Mouse (Mus musculus): ENCODE measurements at regions not wholly inside any gene's neighbourhood (a gene's known extent, or its start where the extent isn't known, plus 50 kb on each side); places are given as distances from the start of the nearest gene placed in this dataset.

- H3K27ac ChIP-seq (ENCODE audit: low read depth, low read length): no peak overlapping the region
- no peak overlapping the region for H3K4me3 ChIP-seq (ENCODE audit: low read depth, low read length)
- H3K9me3 ChIP-seq (ENCODE audit: control insufficient read depth): no peaks in the 10 kb centered on the region
- H3K4me1 ChIP-seq (replicated peaks; ENCODE audit: control insufficient read depth, insufficient read depth, low read length): no peaks in the 10 kb centered on the region
- no peaks in the 10 kb centered on the region for H3K27me3 ChIP-seq (replicated peaks; ENCODE audit: control insufficient read depth, insufficient read depth, low read length)
- H3K36me3 ChIP-seq (ENCODE audit: control insufficient read depth, insufficient read depth): no peaks in the 10 kb centered on the region
- WGBS: 79% methylated on average over 10 of the region's 10 CpGs
- peak; percentile 23; the same call in 1 of the 2 replicates for TF ChIP-seq CTCF (IDR thresholded peaks at IDR 0.05; ENCODE audit: low read depth)
- no peak for ATAC-seq
- H3K9ac ChIP-seq (ENCODE audit: low read depth, low read length): no peak overlapping the region
- H3K4me2 ChIP-seq (replicated peaks; ENCODE audit: low read depth): no peak overlapping the region
These were observed 123.9 kb upstream of the Smad3 start for GRCm38 (mm10) chr9:63881692-63882091.

- H3K27ac ChIP-seq (ENCODE audit: low read depth, low read length): no peak overlapping the region
- no peak overlapping the region for H3K9ac ChIP-seq (ENCODE audit: low read depth, low read length)
- no peak for ATAC-seq
- H3K9me3 ChIP-seq (ENCODE audit: control insufficient read depth): no peaks in the 10 kb centered on the region
- 57% methylated on average over 4 of the region's 4 CpGs for WGBS
- no peaks in the 10 kb centered on the region for H3K4me1 ChIP-seq (replicated peaks; ENCODE audit: control insufficient read depth, insufficient read depth, low read length)
- H3K27me3 ChIP-seq (replicated peaks; ENCODE audit: control insufficient read depth, insufficient read depth, low read length): no peaks in the 10 kb centered on the region
- no peak overlapping the region for H3K4me3 ChIP-seq (ENCODE audit: low read depth, low read length)
- no peaks in the 10 kb centered on the region for H3K36me3 ChIP-seq (ENCODE audit: control insufficient read depth, insufficient read depth)
- no peak overlapping the region; the same call in 1 of the 2 replicates for H3K4me2 ChIP-seq (replicated peaks; ENCODE audit: low read depth)
- TF ChIP-seq CTCF (IDR thresholded peaks at IDR 0.05; ENCODE audit: low read depth): no peak
These were observed 123.4 kb upstream of the Smad3 start for GRCm38 (mm10) chr9:63881261-63881563.

GRCm38 (mm10) chr9:63880487-63881260, 122.9 kb upstream of the Smad3 start:
- peak overlapping the region; percentile 47 for H3K4me2 ChIP-seq (replicated peaks; ENCODE audit: low read depth)
- H3K9ac ChIP-seq (ENCODE audit: low read depth, low read length): no peak overlapping the region
- no peak for ATAC-seq
- H3K36me3 ChIP-seq (ENCODE audit: control insufficient read depth, insufficient read depth): no peaks in the 10 kb centered on the region
- WGBS: 41% methylated on average over 26 of the region's 26 CpGs
- H3K4me3 ChIP-seq (ENCODE audit: low read depth, low read length): peak overlapping the region; percentile 16; the same call in 1 of the 2 replicates
- no peaks in the 10 kb centered on the region for H3K9me3 ChIP-seq (ENCODE audit: control insufficient read depth)
- no peaks in the 10 kb centered on the region for H3K27me3 ChIP-seq (replicated peaks; ENCODE audit: control insufficient read depth, insufficient read depth, low read length)
- no peak overlapping the region for H3K27ac ChIP-seq (ENCODE audit: low read depth, low read length)
- H3K4me1 ChIP-seq (replicated peaks; ENCODE audit: control insufficient read depth, insufficient read depth, low read length): no peaks in the 10 kb centered on the region
- TF ChIP-seq CTCF (IDR thresholded peaks at IDR 0.05; ENCODE audit: low read depth): no peak

GRCm38 (mm10) chr9:63879710-63880428, 122.1 kb upstream of the Smad3 start:
- no peaks in the 10 kb centered on the region for H3K9me3 ChIP-seq (ENCODE audit: control insufficient read depth)
- no peaks in the 10 kb centered on the region for H3K4me1 ChIP-seq (replicated peaks; ENCODE audit: control insufficient read depth, insufficient read depth, low read length)
- ATAC-seq: no peak
- no peaks in the 10 kb centered on the region for H3K27me3 ChIP-seq (replicated peaks; ENCODE audit: control insufficient read depth, insufficient read depth, low read length)
- no peaks in the 10 kb centered on the region for H3K36me3 ChIP-seq (ENCODE audit: control insufficient read depth, insufficient read depth)
- no peak for TF ChIP-seq CTCF (IDR thresholded peaks at IDR 0.05; ENCODE audit: low read depth)
- 29% methylated on average over 15 of the region's 15 CpGs for WGBS
- 0 out of 2 replicates have a peak overlapping the region, but pooled peaks have one; percentile 16 for H3K4me3 ChIP-seq (ENCODE audit: low read depth, low read length)
- no peak overlapping the region for H3K9ac ChIP-seq (ENCODE audit: low read depth, low read length)
- peak overlapping the region; percentile 47 for H3K4me2 ChIP-seq (replicated peaks; ENCODE audit: low read depth)
- no peak overlapping the region for H3K27ac ChIP-seq (ENCODE audit: low read depth, low read length)

- no peak overlapping the region for H3K9ac ChIP-seq (ENCODE audit: low read depth, low read length)
These were observed 120.1 kb upstream of the Smad3 start for GRCm38 (mm10) chr9:63877864-63878263.

GRCm38 (mm10) chr9:63876886-63877285, 119.1 kb upstream of the Smad3 start:
- H3K9ac ChIP-seq (ENCODE audit: low read depth, low read length): no peak overlapping the region
- H3K27ac ChIP-seq (ENCODE audit: low read depth, low read length): no peak overlapping the region
- no peaks in the 10 kb centered on the region for H3K36me3 ChIP-seq (ENCODE audit: control insufficient read depth, insufficient read depth)
- no peaks in the 10 kb centered on the region for H3K9me3 ChIP-seq (ENCODE audit: control insufficient read depth)
- peak overlapping the region; percentile 42 for H3K4me2 ChIP-seq (replicated peaks; ENCODE audit: low read depth)
- WGBS: 23% methylated on average over 13 of the region's 13 CpGs
- no peak for TF ChIP-seq CTCF (IDR thresholded peaks at IDR 0.05; ENCODE audit: low read depth)
- no peaks in the 10 kb centered on the region for H3K4me1 ChIP-seq (replicated peaks; ENCODE audit: control insufficient read depth, insufficient read depth, low read length)
- H3K27me3 ChIP-seq (replicated peaks; ENCODE audit: control insufficient read depth, insufficient read depth, low read length): no peaks in the 10 kb centered on the region
- H3K4me3 ChIP-seq (ENCODE audit: low read depth, low read length): no peak overlapping the region
- no peak for ATAC-seq

More at GRCm38 (mm10) chr9:63877864-63878263, 120.1 kb upstream of the Smad3 start:
- Histone ChIP-seq H3K27me3 (replicated peaks; ENCODE audit: control insufficient read depth, insufficient read depth, low read length) (no peaks in the 10 kb centered on the region), H3K27ac (ENCODE audit: low read depth, low read length) (no peak overlapping the region), H3K4me1 (replicated peaks; ENCODE audit: control insufficient read depth, insufficient read depth, low read length) (no peaks in the 10 kb centered on the region), H3K4me3 (ENCODE audit: low read depth, low read length) (no peak overlapping the region), H3K36me3 (ENCODE audit: control insufficient read depth, insufficient read depth) (no peaks in the 10 kb centered on the region), H3K4me2 (replicated peaks; ENCODE audit: low read depth) (no peak overlapping the region), H3K9me3 (ENCODE audit: control insufficient read depth) (no peaks in the 10 kb centered on the region)
- TF ChIP-seq CTCF (IDR thresholded peaks at IDR 0.05; ENCODE audit: low read depth): no peak
- whole genome bisulfite sequencing: 78% methylated on average over 7 of the region's 7 CpGs
- no peak for ATAC-seq

All from intestine, postnatal 0 days (tissue).